Mouse (Mus musculus): Measurements from ENCODE around the gene Maml2.

DNA sequence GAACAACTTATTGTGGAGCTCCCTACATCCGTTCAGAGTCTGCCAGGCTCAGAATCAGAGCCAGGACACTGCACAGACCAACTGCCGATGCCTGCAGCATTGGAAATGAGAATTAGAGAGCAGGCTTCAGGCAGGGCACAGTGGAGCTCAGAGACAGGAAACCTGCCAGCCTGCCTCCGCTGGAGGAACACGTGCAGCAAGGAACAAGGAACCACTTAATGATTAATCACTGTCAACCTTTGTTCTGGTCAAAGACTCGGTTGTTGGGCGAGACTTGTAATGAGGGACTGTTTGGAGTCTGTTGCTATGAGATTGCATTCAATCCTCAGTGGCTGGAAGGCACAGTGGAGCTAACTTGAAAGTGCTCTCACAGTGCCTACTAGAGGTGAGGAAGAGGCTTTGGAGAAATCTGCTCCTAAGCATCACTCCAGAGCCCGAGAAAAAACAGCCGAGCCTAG is 383.9 kb downstream of the Maml2 start:
- TF ChIP-seq GATA1 (IDR thresholded peaks at IDR 0.05; ENCODE audit: low read length) (no peak), TAL1 (IDR thresholded peaks at IDR 0.05; ENCODE audit: low read length) (no peak)
